Mouse (Mus musculus): Measurements from ENCODE around the gene Pibf1.

- no peak for TF ChIP-seq CTCF (IDR thresholded peaks at IDR 0.05; ENCODE audit: borderline replicate concordance, insufficient read depth, low read length)
- TF ChIP-seq POLR2A (IDR thresholded peaks at IDR 0.05; ENCODE audit: low read depth, low read length), result no peak
Measured at GRCm38 (mm10) chr14:99159940-99160339, 60.7 kb downstream of the Pibf1 start.

All from embryonic fibroblast, embryonic 13.5 days (primary cell).